Mouse (Mus musculus) forebrain, postnatal 0 days (tissue): ENCODE data around the gene Tspan3. TPM values are rescaled to one million over a fixed set of nuclear protein-coding genes. Genes with fewer than 3 reads are reported as not detected.

Experiments used
- ATAC-seq: fragments of 200-750 bp; cut with Nextera tagmentation; 2 replicates; pipeline ENCODE4 v1.8.0; 2017; ENCODE audit warnings: mild to moderate bottlenecking, moderate library complexity
- DNase-seq: peaks from one replicate; pipeline ENCODE4 v3.0.0-alpha.2; 2015
- H3K27ac ChIP-seq: fragments of 300-500 bp; sonication (generic); 2 replicates; pipeline ENCODE4 v1.5.1; 2014; ENCODE audit warnings: low read depth, mild to moderate bottlenecking, antibody characterized with exemption, low read length, moderate library complexity, mixed read lengths
- H3K27me3 ChIP-seq: fragments of 300-500 bp; sonication (generic); 2 replicates; pipeline ENCODE4 v1.6.1; 2014; ENCODE audit warnings: mild to moderate bottlenecking, low read length, mixed read lengths; ENCODE audit not compliant: insufficient read depth
- H3K36me3 ChIP-seq: fragments of 300-500 bp; sonication (generic); 2 replicates; pipeline ENCODE4 v1.6.1; 2014; ENCODE audit warnings: mild to moderate bottlenecking, moderate library complexity; ENCODE audit not compliant: insufficient read depth
- H3K4me1 ChIP-seq: fragments of 300-500 bp; sonication (generic); 2 replicates; pipeline ENCODE4 v1.6.1; 2014; ENCODE audit warnings: antibody characterized with exemption; ENCODE audit not compliant: insufficient read depth
- H3K4me2 ChIP-seq: fragments of 300-500 bp; sonication (generic); 2 replicates; pipeline ENCODE4 v1.6.1; 2014; ENCODE audit warnings: low read depth, mild to moderate bottlenecking, moderate library complexity
- H3K4me3 ChIP-seq: fragments of 300-500 bp; sonication (generic); 2 replicates; pipeline ENCODE4 v1.5.1; 2014; ENCODE audit warnings: low read depth, low read length, mixed read lengths
- H3K9ac ChIP-seq: fragments of 300-500 bp; sonication (generic); 2 replicates; pipeline ENCODE4 v1.6.1; 2014; ENCODE audit warnings: mild to moderate bottlenecking
- H3K9me3 ChIP-seq: fragments of 300-500 bp; sonication (generic); 2 replicates; pipeline ENCODE4 v1.6.1; 2016; ENCODE audit warnings: low read length
- CTCF ChIP-seq: sonication (generic); IDR thresholded peaks from 2 replicates; pipeline ENCODE4 v1.5.1; 2016; ENCODE audit warnings: antibody characterized with exemption, control low read depth, low read depth
- WGBS: fragments of 180-500 bp; shearing (Covaris S2); extraction: QIAGEN DNeasy Blood & Tissue Kit; methylation state at CpG from one replicate; pipeline ENCODE4 v1.1.7; 2014; 5-methylcytosine and 5-hydroxymethylcytosine counted together
- polyA plus RNA-seq: library from polyadenylated mRNA; unstranded; fragments of >200 nt; fragmentation: Nextera tagmentation; extraction: Ambion mirVana; gene quantifications from 2 replicates; pipeline ENCODE4 v1.2.1, GENCODE M21; 2015
- total RNA-seq: library from RNA; depleted of rRNA; stranded (reverse); fragments of >200 nt; gene quantifications from 2 replicates; pipeline ENCODE4 v1.2.3, GENCODE M21; 2014; rRNA removed

Gene Tspan3
- total and polyA plus RNA-seq, 2 experiments from 2014 or later = 430 to 649 TPM

- WGBS = 89% methylated on average over 4 of the region's 4 CpGs
- no peak overlapping the region for H3K4me3 ChIP-seq
- H3K27me3 ChIP-seq = no peaks in the 10 kb centered on the region
- H3K9ac ChIP-seq = no peak overlapping the region
- no peak overlapping the region for H3K4me2 ChIP-seq
- H3K4me1 ChIP-seq = no peaks in the 10 kb centered on the region
- TF ChIP-seq CTCF = no peak
- H3K27ac ChIP-seq = no peak overlapping the region
- ATAC-seq (no peak), DNase-seq (no peak)
- H3K36me3 ChIP-seq = no peaks in the 10 kb centered on the region
- H3K9me3 ChIP-seq = no peaks in the 10 kb centered on the region
These were observed 67.5 kb downstream of the Tspan3 start for GRCm38 (mm10) chr9:56097584-56098298.

- Histone ChIP-seq H3K4me2 (no peak overlapping the region), H3K4me3 (no peak overlapping the region), H3K9me3 (no peaks in the 10 kb centered on the region), H3K27me3 (no peaks in the 10 kb centered on the region), H3K36me3 (no peaks in the 10 kb centered on the region), H3K27ac (no peak overlapping the region), H3K9ac (no peak overlapping the region), H3K4me1 (0 out of 2 replicates have a peak, but pooled peaks cover 4% of the 10 kb centered on the region)
- ATAC-seq (no peak), DNase-seq (peak; percentile 2)
- peak; percentile 38; the same call in 1 of the 2 replicates for TF ChIP-seq CTCF
- WGBS = 52% methylated on average over 2 of the region's 2 CpGs
These were observed 73.2 kb downstream of the Tspan3 start for GRCm38 (mm10) chr9:56092102-56092501.

DNA sequence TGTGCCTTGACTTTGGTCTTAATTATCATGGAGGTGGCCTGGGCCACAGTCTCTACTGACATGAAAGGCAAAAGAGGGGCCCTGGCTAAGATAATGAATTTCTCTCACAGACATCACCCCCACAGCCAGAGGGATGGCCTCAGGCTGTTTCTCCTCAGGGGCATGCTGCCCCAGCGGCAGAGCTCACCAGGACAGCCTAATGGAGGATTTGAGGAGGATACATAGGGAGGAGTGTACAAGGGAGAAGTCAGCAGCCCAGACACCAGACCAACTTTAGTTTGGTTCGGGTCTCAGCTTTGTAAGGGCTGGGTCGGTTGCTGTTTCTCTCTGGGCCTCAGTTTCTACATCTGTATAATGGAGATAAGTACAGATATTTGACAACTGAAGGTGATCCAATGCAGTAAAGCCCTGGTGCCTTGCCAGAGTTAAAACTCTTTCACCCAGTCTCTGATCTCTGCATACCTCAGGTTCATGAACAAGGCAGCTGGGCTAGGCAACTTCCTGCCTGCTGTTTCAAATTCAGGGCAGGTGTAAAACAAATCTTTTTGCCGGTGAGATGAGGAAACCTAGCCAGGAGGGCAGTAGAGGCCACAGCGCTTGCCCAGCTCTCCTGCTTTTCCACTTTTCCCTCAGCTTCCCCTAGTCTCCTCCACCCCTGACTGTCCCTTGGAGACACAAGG is 74.6 kb downstream of the Tspan3 start:
- DNase-seq (no peak), ATAC-seq (0 out of 2 replicates have a peak, but pooled peaks have one; percentile 6)
- no peak for TF ChIP-seq CTCF
- Histone ChIP-seq H3K4me1 (0 out of 2 replicates have a peak, but pooled peaks cover 4% of the 10 kb centered on the region), H3K27me3 (no peaks in the 10 kb centered on the region), H3K36me3 (no peaks in the 10 kb centered on the region), H3K4me3 (no peak overlapping the region), H3K9ac (peak overlapping the region; percentile 39; the same call in 1 of the 2 replicates), H3K27ac (no peak overlapping the region), H3K4me2 (no peak overlapping the region), H3K9me3 (no peaks in the 10 kb centered on the region)
- WGBS = 77% methylated on average over 5 of the region's 5 CpGs

GRCm38 (mm10) chr9:56089778-56090520 is 75.3 kb downstream of the Tspan3 start, which contains the start of gene Pstpip1:
Gene Pstpip1, plus strand, starts transcription at chr9:56089962.
- H3K4me1 ChIP-seq = 0 out of 2 replicates have a peak, but pooled peaks cover 4% of the 10 kb centered on the region
- peak; percentile 70 for DNase-seq
- ATAC-seq = peak; percentile 93
- no peaks in the 10 kb centered on the region for H3K36me3 ChIP-seq
- no peaks in the 10 kb centered on the region for H3K27me3 ChIP-seq
- H3K9me3 ChIP-seq = no peaks in the 10 kb centered on the region
- no peak for TF ChIP-seq CTCF
- no peak within 1 kb of the TSS for H3K4me2 ChIP-seq
- peak within 1 kb of the TSS; percentile 39 for H3K9ac ChIP-seq
- no peak within 1 kb of the TSS for H3K4me3 ChIP-seq
- H3K27ac ChIP-seq = no peak within 1 kb of the TSS
- 25% methylated on average over 22 of the region's 22 CpGs for WGBS

GRCm38 (mm10) chr9:56086524-56086923 is 78.8 kb downstream of the Tspan3 start:
- no peak for DNase-seq
- no peaks in the 10 kb centered on the region for H3K9me3 ChIP-seq
- 90% methylated on average over 5 of the region's 5 CpGs for WGBS
- H3K4me3 ChIP-seq = no peak overlapping the region
- H3K4me1 ChIP-seq = 0 out of 2 replicates have a peak, but pooled peaks cover 4% of the 10 kb centered on the region
- no peak for ATAC-seq
- H3K36me3 ChIP-seq = no peaks in the 10 kb centered on the region
- no peak overlapping the region for H3K9ac ChIP-seq
- TF ChIP-seq CTCF = no peak
- H3K27ac ChIP-seq = no peak overlapping the region
- no peaks in the 10 kb centered on the region for H3K27me3 ChIP-seq
- no peak overlapping the region for H3K4me2 ChIP-seq

Other genes with a start within 250 kb of the Tspan3 start
- 43.3 and 48.8 TPM in 2 replicates for gene Scaper, start 227.4 kb downstream of the Tspan3 start, total RNA-seq
- gene Scaper, start 227.4 kb downstream of the Tspan3 start, polyA plus RNA-seq = 25.2 and 33.0 TPM in 2 replicates
- gene 4930563M21Rik, start 154.9 kb downstream of the Tspan3 start, total RNA-seq = not detected in 2 replicates
- gene 4930563M21Rik, start 154.9 kb downstream of the Tspan3 start, polyA plus RNA-seq = not detected in 2 replicates
- gene Rcn2, start 123.6 kb downstream of the Tspan3 start, total RNA-seq = 135 and 157 TPM in 2 replicates
- gene Rcn2, start 123.6 kb downstream of the Tspan3 start, polyA plus RNA-seq = 254 and 274 TPM in 2 replicates
- 1.5 and 3.0 TPM in 2 replicates for gene Pstpip1, start 75.5 kb downstream of the Tspan3 start, total RNA-seq
- 0.92 and 1.0 TPM in 2 replicates for gene Pstpip1, start 75.5 kb downstream of the Tspan3 start, polyA plus RNA-seq